Mouse (Mus musculus): ENCODE measurements at regions not wholly inside any gene's neighbourhood (a gene's known extent, or its start where the extent isn't known, plus 50 kb on each side); places are given as distances from the start of the nearest gene placed in this dataset.

- TF ChIP-seq CTCF (IDR thresholded peaks at IDR 0.05; ENCODE audit: insufficient read depth, low read length) (no peak), POLR2A (IDR thresholded peaks at IDR 0.05; ENCODE audit: borderline replicate concordance, extremely low read depth, low read depth, low read length) (no peak)
Measured at GRCm38 (mm10) chr6:100387042-100387441, 99.8 kb upstream of the Rybp start.
